Mouse (Mus musculus) neutrophil, adult 5-6 weeks (primary cell): ENCODE data around the gene Ppp2r5a. TPM values are rescaled to one million over a fixed set of nuclear protein-coding genes. Genes with fewer than 3 reads are reported as not detected.

Source experiments
- ATAC-seq: fragments of 151-379, 151-347 bp; 2 replicates; pipeline ENCODE4 v1.8.0; 2017; ENCODE audit warnings: mild to moderate bottlenecking, moderate TSS enrichment; ENCODE audit not compliant: insufficient number of reproducible peaks, poor library complexity, low FRiP score, severe bottlenecking; ENCODE audit errors: extremely low read depth
- total RNA-seq: library from RNA; stranded (forward); fragments of 200-1000 nt; gene quantifications from 2 replicates; pipeline ENCODE4 v1.2.3, GENCODE M21; 2017

Ppp2r5a gene
- total RNA-seq, 1 experiment from 2014 or later, result 410 TPM

- no peak for ATAC-seq
These were observed 54.5 kb downstream of the Ppp2r5a start for GRCm38 (mm10) chr1:191348592-191348991.

- no peak for ATAC-seq
These were observed 55.5 kb downstream of the Ppp2r5a start for GRCm38 (mm10) chr1:191347602-191348001.

DNA sequence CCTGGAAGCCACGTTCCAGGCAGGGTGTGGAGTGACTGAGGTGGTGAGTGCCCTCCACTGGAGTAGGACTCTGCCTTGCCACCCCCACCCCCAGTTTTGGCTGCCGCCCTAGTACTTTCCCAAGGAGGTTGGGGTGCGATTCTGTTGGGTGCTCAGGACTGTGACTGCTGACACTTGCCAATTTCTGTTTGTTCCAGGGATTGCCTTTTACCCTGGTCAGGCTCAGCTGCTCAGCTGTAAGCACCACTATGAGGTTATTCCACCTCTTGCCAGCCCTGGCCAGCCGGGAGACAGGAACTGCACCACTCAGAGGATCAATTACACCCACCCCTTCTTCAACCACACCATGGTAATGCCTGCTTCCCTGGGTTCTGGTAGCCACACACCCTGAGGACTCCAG, 62.5 kb downstream of the Ppp2r5a start:
- no peak for ATAC-seq

- no peak for ATAC-seq
These were observed 63.2 kb downstream of the Ppp2r5a start for GRCm38 (mm10) chr1:191339876-191340275.

DNA sequence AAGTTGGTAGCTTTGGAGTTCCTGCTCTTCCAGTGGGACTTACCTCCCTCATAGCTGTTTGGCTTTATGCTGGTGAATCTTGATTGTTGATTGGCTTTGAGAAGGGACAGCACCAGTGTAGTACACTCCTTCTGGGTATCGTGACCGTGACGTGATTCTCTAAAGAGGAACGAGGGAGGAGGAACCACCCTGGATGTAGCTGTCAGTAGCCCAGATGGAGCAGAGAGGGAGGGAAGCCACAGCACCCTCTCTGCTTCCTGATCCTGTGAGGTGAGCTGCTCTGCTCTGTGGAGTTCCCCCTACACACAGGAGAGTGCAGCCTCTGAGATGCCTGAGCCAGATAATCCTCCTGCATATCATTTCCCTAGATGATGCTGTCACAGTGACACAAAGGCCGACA, 68.6 kb downstream of the Ppp2r5a start:
- ATAC-seq, result peak; percentile 79

DNA sequence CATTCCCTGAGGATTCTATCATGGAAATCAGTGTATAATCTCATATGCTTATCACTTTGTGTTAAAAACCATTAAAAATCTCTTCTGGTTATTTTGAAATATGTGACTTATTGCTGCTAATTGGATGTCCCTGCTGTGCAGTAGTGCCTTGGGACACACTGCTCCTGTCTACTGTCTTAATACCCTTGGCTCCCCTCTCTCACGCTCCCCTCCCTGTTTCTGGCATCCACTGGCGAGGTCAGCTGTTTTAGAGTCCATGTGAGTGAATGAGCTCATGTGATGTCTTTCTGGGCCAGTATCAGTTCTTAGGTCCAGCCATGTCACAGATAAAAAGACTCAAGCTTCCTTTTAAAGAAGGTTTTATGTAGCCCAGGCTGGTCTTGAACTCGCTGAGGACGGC, 72.7 kb downstream of the Ppp2r5a start:
- ATAC-seq, result no peak

- peak; percentile 24; the same call in 1 of the 2 replicates for ATAC-seq
These were observed 75.0 kb downstream of the Ppp2r5a start for GRCm38 (mm10) chr1:191328019-191328441.

- ATAC-seq, result no peak
These were observed 75.8 kb downstream of the Ppp2r5a start for GRCm38 (mm10) chr1:191327258-191327657.

- ATAC-seq, result peak; percentile 24; the same call in 1 of the 2 replicates
These were observed 76.7 kb downstream of the Ppp2r5a start for GRCm38 (mm10) chr1:191326233-191326882.

DNA sequence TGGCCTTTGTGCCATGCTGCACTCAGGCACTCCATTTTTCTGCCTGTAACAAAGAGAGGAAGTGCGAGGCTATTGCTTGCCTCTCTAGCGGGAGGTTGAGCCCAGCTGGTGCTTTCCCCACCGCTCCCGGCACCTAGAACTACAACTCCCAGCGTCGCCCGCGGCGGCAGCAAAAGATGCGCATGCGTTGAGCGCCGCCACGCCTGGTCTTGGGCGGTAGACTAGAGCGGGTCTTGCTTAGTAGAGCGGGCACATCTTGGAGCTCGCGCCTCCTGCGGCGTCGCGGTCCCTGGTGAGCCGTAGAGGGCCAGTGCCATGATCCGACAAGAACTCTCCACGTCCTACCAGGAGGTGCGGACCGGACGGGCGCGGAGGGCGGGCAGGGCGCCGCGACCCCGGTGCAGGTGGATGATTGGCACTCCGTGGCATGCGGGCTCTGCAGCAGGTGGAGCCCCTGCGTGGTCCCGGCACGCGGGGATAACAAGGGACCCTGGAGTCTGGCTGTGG, 77.3 kb downstream of the Ppp2r5a start, which contains the start of gene Tmem206:
TSS of gene Tmem206 (plus strand) at position 187 of the 507 bp plus-strand sequence.
- peak; percentile 93 for ATAC-seq

DNA sequence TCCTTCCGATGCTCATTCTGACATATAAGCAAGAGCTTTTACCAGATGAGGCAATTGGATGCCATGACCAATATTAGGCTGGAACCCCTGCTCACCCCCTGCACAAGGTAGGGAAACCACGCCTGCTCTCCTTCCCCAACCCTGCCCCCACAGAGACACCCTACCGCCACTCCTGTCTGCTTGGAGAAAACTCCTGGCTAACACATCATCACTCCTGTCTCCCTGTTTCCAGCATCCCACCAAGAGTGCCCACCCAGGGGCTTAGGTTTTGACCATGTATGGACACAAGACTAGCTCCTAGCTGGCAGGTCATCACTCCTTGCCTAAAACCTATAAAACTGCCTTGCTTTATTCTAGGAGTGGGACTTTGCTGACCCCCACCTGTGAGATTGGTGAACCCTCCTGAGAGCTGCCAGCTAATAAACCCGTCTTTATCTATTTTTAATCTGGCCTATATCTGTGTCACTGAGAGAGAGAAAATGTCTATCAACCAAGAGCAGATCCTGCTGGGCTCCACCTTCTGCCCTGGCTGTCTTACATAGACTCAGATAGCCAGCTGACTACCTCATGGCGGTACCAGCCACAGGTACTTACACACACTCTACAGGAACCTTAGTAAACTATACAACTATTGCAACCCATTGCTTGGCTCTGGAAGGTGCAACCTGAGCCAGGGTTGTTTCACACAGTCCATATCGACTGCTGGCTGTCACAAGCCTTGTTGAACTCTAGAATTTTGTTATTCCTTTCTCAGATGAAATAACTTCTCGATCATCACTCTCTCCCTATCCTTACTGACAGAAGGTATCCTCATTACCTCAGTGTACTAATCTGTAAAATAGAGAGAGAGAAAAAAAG, 78.1 kb downstream of the Ppp2r5a start:
- no peak for ATAC-seq

GRCm38 (mm10) chr1:191323381-191323780, 79.7 kb downstream of the Ppp2r5a start:
- ATAC-seq, result peak; percentile 21; the same call in 1 of the 2 replicates

DNA sequence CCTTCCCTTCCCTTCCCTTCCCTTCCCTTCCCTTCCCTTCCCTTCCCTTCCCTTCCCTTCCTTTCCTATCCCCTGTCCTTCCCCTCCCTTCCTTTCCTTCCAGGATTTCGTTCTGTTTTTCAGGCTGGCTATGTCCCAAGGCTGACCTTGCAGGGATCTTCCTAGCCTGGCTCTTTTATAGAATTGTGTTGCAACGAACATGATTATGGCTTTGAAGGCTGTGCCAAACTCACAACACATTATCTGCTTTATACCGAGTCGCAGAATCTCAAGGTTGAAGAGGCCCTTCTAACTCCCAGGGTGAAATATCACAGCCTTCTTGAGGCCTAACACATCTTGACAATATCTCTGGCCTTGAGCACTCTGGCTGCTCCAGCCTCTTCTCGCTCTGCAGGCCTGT, 84.4 kb downstream of the Ppp2r5a start:
- ATAC-seq, result no peak

GRCm38 (mm10) chr1:191317591-191318196, 85.4 kb downstream of the Ppp2r5a start, which contains the start of gene Nenf:
Gene Nenf, minus strand, starts transcription at chr1:191318194.
- ATAC-seq, result peak; percentile 57

- ATAC-seq, result no peak
These were observed 86.3 kb downstream of the Ppp2r5a start for GRCm38 (mm10) chr1:191316818-191317217.

- ATAC-seq, result no peak
These were observed 89.1 kb downstream of the Ppp2r5a start for GRCm38 (mm10) chr1:191313926-191314325.

- ATAC-seq, result no peak
These were observed 89.9 kb downstream of the Ppp2r5a start for GRCm38 (mm10) chr1:191313158-191313557.

DNA sequence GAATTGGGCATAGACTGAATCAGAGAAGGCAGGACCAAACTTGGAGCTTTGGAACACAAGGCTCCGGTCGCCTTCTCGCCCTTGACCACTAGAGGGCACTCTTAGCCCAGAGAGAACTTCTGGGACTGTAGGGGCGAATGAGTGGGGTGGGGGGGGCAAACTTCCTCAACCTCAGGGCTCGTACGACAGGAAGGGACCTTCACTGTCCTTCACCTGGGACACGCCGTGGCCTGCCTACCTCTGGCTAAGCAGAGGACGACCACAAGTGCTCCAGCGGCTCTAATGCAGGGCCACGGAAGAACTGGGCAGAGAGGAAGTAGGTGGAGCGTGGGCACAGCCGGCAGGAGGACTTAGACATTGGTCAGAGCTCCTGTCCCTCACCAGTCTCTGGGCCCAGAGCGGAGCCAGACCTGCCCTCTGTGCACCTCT, 90.5 kb downstream of the Ppp2r5a start:
- ATAC-seq, result peak; percentile 93

- no peak for ATAC-seq
These were observed 91.7 kb downstream of the Ppp2r5a start for GRCm38 (mm10) chr1:191311296-191311898.
